Mouse (Mus musculus) hindbrain, embryonic 14.5 days (tissue): ENCODE data around the gene Gm20517. TPM values are rescaled to one million over a fixed set of nuclear protein-coding genes. Genes with fewer than 3 reads are reported as not detected.

ENCODE experiments used
- ATAC-seq: fragments of 200-750 bp; cut with Nextera tagmentation; 2 replicates; pipeline ENCODE4 v1.8.0; 2017; ENCODE audit warnings: moderate number of reproducible peaks, mild to moderate bottlenecking, moderate TSS enrichment, moderate library complexity; ENCODE audit not compliant: low FRiP score
- DNase-seq: peaks from one replicate; pipeline ENCODE4 v3.0.0-alpha.2; 2015; ENCODE audit warnings: low spot score
- H3K27ac ChIP-seq: fragments of 300-500 bp; sonication (generic); 2 replicates; pipeline ENCODE4 v1.5.1; 2014; ENCODE audit warnings: mild to moderate bottlenecking, moderate library complexity
- H3K27me3 ChIP-seq: fragments of 300-500 bp; sonication (generic); 2 replicates; pipeline ENCODE4 v1.6.1; 2014; ENCODE audit warnings: mild to moderate bottlenecking, low read length, mixed read lengths; ENCODE audit not compliant: control insufficient read depth, insufficient read depth
- H3K36me3 ChIP-seq: fragments of 300-500 bp; sonication (generic); replicated peaks from 2 replicates; pipeline ENCODE4 v1.6.1; 2014; ENCODE audit not compliant: control insufficient read depth, insufficient read depth
- H3K4me1 ChIP-seq: fragments of 300-500 bp; sonication (generic); replicated peaks from 2 replicates; pipeline ENCODE4 v1.6.1; 2014; ENCODE audit warnings: antibody characterized with exemption, low read length, mixed read lengths; ENCODE audit not compliant: control insufficient read depth, insufficient read depth
- H3K4me2 ChIP-seq: fragments of 300-500 bp; sonication (generic); replicated peaks from 2 replicates; pipeline ENCODE4 v1.6.1; 2014; ENCODE audit warnings: mild to moderate bottlenecking, moderate library complexity
- H3K4me3 ChIP-seq: fragments of 300-500 bp; sonication (generic); replicated peaks from 2 replicates; pipeline ENCODE4 v1.5.1; 2014; ENCODE audit warnings: mild to moderate bottlenecking, low read length
- H3K9ac ChIP-seq: fragments of 300-500 bp; sonication (generic); 2 replicates; pipeline ENCODE4 v1.6.1; 2014
- H3K9me3 ChIP-seq: fragments of 300-500 bp; sonication (generic); 2 replicates; pipeline ENCODE4 v1.6.1; 2016; ENCODE audit warnings: low read length; ENCODE audit not compliant: control insufficient read depth
- WGBS: fragments of 180-500 bp; shearing (Covaris S2); extraction: QIAGEN DNeasy Blood & Tissue Kit; methylation state at CpG from one replicate; pipeline ENCODE4 v1.1.7; 2014; 5-methylcytosine and 5-hydroxymethylcytosine counted together
- polyA plus RNA-seq: library from polyadenylated mRNA; unstranded; fragments of >200 nt; fragmentation: Nextera tagmentation; extraction: Ambion mirVana; gene quantifications from 2 replicates; pipeline ENCODE4 v1.2.1, GENCODE M21; 2014

Gm20517 gene
- polyA plus RNA-seq, 1 experiment from 2014 or later: 3.0 TPM

DNA sequence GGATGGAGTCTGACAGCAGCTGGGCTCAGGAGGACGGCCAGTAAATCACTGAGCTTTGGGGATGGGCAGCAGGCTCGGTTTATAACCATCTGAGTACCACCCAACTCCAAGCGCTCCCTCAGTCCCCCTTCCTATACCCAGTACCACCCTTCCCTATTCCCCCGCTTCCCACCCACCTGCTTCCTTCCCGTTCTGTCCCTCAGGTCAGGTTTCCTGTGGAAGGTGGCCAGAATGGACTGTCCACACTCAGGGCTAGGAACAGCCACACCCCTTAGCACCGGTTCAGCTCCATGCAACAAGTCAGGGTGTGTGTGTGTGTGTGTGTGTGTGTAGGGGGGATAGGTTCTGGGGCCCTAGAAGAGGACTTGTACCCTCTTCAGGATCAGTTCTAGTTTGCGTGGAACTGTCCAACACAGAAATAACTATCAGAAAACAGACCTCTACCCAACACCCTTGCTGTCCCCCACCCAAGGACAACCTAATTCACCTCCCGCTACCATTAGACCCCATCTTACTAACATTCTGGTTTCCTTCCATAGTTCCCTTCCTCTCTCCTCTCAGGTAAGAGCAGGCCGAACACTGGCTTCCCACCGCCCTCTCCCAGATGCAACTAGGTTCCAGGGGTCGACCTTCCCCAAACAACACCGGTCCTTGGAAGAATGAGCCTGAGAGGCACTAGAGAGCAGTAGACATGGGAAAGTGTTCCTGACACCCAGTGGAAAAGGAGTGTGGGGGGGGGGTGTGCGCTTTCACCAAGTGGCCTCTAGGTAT, 82.5 kb downstream of the Gm20517 start:
- H3K9ac ChIP-seq: peak overlapping the region; percentile 90
- H3K4me3 ChIP-seq: peak overlapping the region; percentile 80
- DNase-seq: no peak
- H3K4me1 ChIP-seq: peaks cover 12% of the 10 kb centered on the region
- no peaks in the 10 kb centered on the region for H3K27me3 ChIP-seq
- peak overlapping the region; percentile 55 for H3K4me2 ChIP-seq
- ATAC-seq: no peak; the same call in 1 of the 2 replicates
- no peak overlapping the region for H3K27ac ChIP-seq
- H3K9me3 ChIP-seq: no peaks in the 10 kb centered on the region
- WGBS: 38% methylated on average over 12 of the region's 13 CpGs
- no peaks in the 10 kb centered on the region for H3K36me3 ChIP-seq

DNA sequence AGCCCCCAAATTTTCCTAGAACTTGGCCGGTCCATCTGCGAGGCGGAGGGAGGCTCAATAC, 82.9 kb downstream of the Gm20517 start, which contains the start of gene Gm21981:
Gene Gm21981, minus strand, starts transcription at position 14 of the 61 bp plus-strand sequence.
- no peak for DNase-seq
- Histone ChIP-seq H3K36me3 (peaks cover 2% of the 10 kb centered on the region; the same call in 1 of the 2 replicates), H3K4me1 (peaks cover 12% of the 10 kb centered on the region), H3K4me3 (peak within 1 kb of the TSS; percentile 80), H3K9ac (peak within 1 kb of the TSS; percentile 90), H3K27me3 (no peaks in the 10 kb centered on the region), H3K9me3 (no peaks in the 10 kb centered on the region), H3K4me2 (peak within 1 kb of the TSS; percentile 55), H3K27ac (peak within 1 kb of the TSS; percentile 82)
- WGBS: 0% methylated on average over 3 of the region's 3 CpGs
- no peak for ATAC-seq

DNA sequence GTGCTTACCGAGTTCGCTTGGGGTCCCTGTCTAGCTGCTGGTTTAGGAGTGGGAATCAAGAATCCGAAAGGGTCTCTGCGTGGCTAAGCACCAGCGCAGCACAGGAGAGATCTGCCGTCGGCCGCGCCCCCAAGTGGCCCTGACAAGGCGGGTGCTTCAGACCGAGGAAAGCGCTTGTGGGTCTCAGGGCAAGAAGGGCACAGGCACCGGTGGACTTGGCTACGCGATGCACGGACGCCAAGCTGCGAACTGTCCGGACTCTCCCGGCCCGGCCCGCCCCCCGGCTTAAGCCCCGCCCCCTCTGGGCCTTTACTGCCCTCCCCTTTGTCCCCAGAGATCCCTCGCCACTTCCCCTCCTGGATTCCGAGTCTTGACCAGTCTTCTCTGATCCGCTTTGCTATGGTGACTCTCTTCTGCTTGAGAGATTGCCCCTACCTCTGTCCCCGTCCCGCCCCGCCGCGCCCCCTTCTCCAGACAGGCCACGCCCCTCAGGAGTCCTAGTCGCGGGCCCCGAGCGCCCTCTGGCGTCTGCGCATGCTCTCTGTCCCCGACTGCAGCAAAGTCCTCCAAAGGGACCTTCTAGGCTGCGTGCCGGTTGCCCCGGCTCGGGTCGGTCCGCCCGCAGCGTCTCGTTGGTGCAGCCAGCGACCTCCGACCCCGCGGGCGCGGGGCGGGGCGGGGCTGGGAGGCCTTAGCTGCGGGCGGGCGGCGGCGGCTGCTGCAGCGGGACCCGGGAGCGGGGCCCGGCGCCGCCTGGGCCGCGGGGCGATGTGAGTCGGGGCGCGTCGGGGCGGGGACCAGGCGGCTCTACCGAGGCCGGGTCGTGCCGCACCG, 83.3 kb downstream of the Gm20517 start, which contains the start of gene Prickle4:
Gene Prickle4, minus strand, starts transcription at position 234 of the 834 bp plus-strand sequence.
- Histone ChIP-seq H3K9me3 (no peaks in the 10 kb centered on the region), H3K27me3 (no peaks in the 10 kb centered on the region), H3K4me3 (peak within 1 kb of the TSS; percentile 80), H3K27ac (peak within 1 kb of the TSS; percentile 82), H3K4me1 (peaks cover 8% of the 10 kb centered on the region), H3K4me2 (peak within 1 kb of the TSS; percentile 55), H3K36me3 (peaks cover 6% of the 10 kb centered on the region), H3K9ac (peak within 1 kb of the TSS; percentile 90)
- DNase-seq (peak; percentile 95), ATAC-seq (peak; percentile 94)
- under 1% methylated on average over 51 of the region's 82 CpGs for WGBS

DNA sequence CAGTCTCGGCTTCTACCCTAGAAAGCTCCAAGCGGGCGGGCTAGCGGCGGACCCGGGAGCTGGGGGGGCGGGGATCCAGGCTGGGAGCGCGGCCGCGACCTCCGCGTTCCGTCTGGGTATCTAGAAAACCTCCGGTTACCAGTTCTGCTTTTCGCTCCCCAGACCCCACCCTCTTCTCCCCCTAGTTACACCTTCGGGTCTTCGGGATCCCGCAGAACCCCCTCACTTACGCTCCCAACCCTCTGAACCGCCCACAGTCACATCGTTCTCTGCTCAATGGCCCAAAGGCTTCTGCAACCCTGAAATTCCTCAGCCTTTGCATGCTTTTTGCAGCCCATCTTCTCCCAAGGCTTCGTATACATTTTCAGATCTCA, 83.9 kb downstream of the Gm20517 start:
- peaks cover 4% of the 10 kb centered on the region; the same call in 1 of the 2 replicates for H3K4me1 ChIP-seq
- DNase-seq: peak; percentile 41
- ATAC-seq: no peak; the same call in 1 of the 2 replicates
- H3K9me3 ChIP-seq: no peaks in the 10 kb centered on the region
- WGBS: under 1% methylated on average over 19 of the region's 23 CpGs
- peaks cover 12% of the 10 kb centered on the region for H3K36me3 ChIP-seq
- H3K4me2 ChIP-seq: peak overlapping the region; percentile 55
- no peaks in the 10 kb centered on the region for H3K27me3 ChIP-seq
- peak overlapping the region; percentile 90 for H3K9ac ChIP-seq
- H3K4me3 ChIP-seq: peak overlapping the region; percentile 80
- peak overlapping the region; percentile 82 for H3K27ac ChIP-seq

DNA sequence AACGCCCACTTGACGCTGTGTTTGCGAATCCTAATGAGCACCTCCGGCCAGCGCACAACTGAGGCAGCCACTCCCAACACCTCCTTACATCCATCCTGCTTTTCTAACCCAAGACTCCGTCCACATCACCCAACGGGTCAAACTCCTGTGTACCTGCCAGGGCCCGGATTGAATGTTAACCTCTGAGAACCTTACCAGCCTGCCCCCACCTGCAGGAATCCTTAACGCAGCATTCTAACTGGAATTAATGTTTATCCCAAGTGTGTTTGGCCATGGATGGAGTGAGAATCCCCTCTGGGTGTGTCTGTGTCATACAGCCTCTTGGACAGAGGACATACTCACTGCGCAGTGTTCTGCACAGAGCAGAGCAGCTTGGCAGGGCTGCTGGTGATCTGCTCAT, 86.8 kb downstream of the Gm20517 start:
- DNase-seq (no peak), ATAC-seq (no peak)
- H3K4me2 ChIP-seq: no peak overlapping the region
- H3K27ac ChIP-seq: no peak overlapping the region
- peaks cover 34% of the 10 kb centered on the region for H3K36me3 ChIP-seq
- H3K4me1 ChIP-seq: peaks cover 4% of the 10 kb centered on the region; the same call in 1 of the 2 replicates
- no peaks in the 10 kb centered on the region for H3K9me3 ChIP-seq
- H3K4me3 ChIP-seq: no peak overlapping the region
- WGBS: 92% methylated on average over 10 of the region's 10 CpGs
- H3K27me3 ChIP-seq: no peaks in the 10 kb centered on the region
- no peak overlapping the region for H3K9ac ChIP-seq

DNA sequence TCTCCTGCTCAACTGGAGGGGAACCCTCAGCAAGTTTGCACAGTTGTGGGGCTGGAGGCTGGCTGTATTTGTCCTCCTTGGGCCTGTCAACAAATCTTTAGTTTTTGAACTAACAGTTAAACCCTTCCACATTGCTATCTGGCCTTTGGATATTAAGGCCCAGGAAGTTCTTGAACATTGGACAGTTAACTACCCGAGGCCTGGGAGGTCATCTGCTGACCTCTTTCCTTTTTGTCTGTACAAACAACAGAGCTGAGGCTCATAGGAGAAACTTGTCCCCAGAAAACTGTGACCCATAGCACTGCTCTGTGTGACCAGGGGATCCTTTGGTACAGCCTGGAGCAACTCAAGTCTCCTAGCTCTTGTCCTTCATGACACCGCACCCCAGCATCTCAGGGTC, 87.7 kb downstream of the Gm20517 start:
- DNase-seq (no peak), ATAC-seq (no peak)
- 81% methylated on average over 2 of the region's 2 CpGs for WGBS
- no peak overlapping the region for H3K9ac ChIP-seq
- H3K27ac ChIP-seq: no peak overlapping the region
- no peaks in the 10 kb centered on the region for H3K9me3 ChIP-seq
- peaks cover 4% of the 10 kb centered on the region; the same call in 1 of the 2 replicates for H3K4me1 ChIP-seq
- H3K4me3 ChIP-seq: no peak overlapping the region
- peaks cover 38% of the 10 kb centered on the region for H3K36me3 ChIP-seq
- H3K27me3 ChIP-seq: no peaks in the 10 kb centered on the region
- H3K4me2 ChIP-seq: no peak overlapping the region

DNA sequence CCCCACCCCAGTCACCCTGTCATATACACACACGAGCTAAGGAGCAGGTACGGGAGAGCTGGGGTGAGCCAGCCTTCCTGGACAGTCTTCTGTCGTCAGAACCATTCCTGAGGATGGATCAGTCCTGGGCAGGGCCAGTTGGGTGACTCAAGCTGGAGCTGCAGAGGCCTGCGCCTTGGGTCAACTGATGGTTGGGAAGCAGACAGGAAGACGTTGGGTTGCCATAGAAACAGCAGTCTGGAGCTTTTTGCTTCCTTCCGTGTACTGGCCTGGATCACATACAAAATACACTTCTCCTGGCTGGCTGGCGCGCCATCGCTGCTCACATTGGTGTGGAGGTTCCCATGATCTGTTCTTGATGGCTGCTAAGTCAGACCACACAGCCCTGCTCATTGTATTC, 90.4 kb downstream of the Gm20517 start:
- peaks cover 46% of the 10 kb centered on the region for H3K36me3 ChIP-seq
- WGBS: 70% methylated on average over 9 of the region's 9 CpGs

DNA sequence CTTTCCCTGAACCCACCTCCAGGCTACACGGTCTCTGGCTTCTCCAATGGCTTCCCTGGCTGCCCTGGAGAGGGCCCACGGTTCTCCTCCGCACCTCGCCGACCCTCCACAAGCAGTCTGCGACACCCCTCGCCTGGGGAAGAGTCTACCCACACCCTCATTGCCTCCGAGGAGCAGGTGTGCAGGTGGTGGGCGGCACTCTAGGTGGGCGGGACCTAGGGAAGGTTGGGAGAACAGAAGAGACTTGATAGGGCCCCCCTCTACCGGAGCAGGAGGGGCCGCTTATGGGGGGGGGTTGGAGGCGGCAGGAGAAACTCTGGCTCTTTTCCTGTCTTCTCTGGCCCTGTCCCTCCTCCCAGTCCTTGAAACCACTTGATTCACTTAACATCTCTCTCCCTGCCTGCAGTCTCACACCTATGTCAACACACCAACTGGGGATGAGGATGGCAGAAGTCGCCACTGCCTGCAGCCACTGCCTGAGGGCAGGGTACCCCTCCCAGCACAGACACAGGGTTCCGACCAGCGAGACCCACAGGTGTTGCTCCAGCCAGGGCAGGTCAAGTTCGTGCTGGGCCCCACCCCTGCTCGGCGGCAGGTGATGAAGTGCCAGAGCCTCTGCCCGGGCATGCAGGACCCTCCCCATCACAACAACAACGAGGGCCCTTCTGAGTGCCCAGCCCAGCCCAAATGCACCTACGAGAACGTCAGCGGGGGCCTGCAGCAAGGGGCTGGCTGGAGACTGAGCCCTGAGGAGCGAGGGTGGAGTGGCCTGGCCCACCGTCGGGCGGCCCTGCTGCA, 91.4 kb downstream of the Gm20517 start:
- ATAC-seq: no peak
- Histone ChIP-seq H3K4me2 (no peak overlapping the region), H3K4me1 (no peaks in the 10 kb centered on the region), H3K27ac (no peak overlapping the region), H3K27me3 (no peaks in the 10 kb centered on the region), H3K4me3 (no peak overlapping the region), H3K9ac (no peak overlapping the region), H3K9me3 (no peaks in the 10 kb centered on the region), H3K36me3 (peaks cover 46% of the 10 kb centered on the region)
- DNase-seq: no peak
- 45% methylated on average over 28 of the region's 28 CpGs for WGBS

More for the DNA sequence above, 90.4 kb downstream of the Gm20517 start:
- H3K27me3 ChIP-seq: no peaks in the 10 kb centered on the region
- ATAC-seq: no peak
- H3K4me1 ChIP-seq: no peaks in the 10 kb centered on the region
- DNase-seq: no peak
- no peak overlapping the region for H3K27ac ChIP-seq
- H3K4me3 ChIP-seq: no peak overlapping the region
- H3K9me3 ChIP-seq: no peaks in the 10 kb centered on the region
- H3K4me2 ChIP-seq: no peak overlapping the region
- no peak overlapping the region for H3K9ac ChIP-seq

DNA sequence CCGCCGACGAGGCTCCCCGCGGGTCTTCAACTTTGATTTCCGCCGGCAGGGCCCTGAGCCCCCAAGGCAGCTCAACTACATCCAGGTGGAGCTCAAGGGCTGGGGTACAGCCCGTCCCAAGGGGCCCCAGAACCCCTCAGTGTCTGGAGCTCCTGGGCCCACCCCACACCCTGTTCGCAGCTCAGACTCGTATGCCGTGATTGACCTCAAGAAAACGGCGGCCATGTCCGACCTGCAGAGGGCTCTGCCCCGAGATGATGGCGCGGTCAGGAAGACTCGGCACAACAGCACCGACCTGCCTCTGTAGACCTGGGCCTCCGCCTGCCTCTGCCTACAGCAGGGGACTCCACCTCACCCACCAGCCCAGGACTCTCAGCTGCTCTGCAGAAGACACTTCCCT, 92.2 kb downstream of the Gm20517 start:
- H3K9ac ChIP-seq: no peak overlapping the region
- H3K4me1 ChIP-seq: no peaks in the 10 kb centered on the region
- H3K36me3 ChIP-seq: peaks cover 46% of the 10 kb centered on the region
- no peak overlapping the region for H3K4me2 ChIP-seq
- ATAC-seq (no peak), DNase-seq (no peak)
- WGBS: 40% methylated on average over 20 of the region's 20 CpGs
- H3K27me3 ChIP-seq: no peaks in the 10 kb centered on the region
- H3K27ac ChIP-seq: no peak overlapping the region
- H3K4me3 ChIP-seq: no peak overlapping the region
- no peaks in the 10 kb centered on the region for H3K9me3 ChIP-seq
